Mouse (Mus musculus) frontal cortex, postnatal 10 days (tissue): ENCODE data around the gene Ramp1.

Source experiments
- DNase-seq, 2 experiments: peaks; one replicate each; pipeline ENCODE4 v3.0.0; 2022; ENCODE audit warnings: low spot score in 2 of 2, mixed read lengths in 1 of 2

Gene Ramp1

DNA sequence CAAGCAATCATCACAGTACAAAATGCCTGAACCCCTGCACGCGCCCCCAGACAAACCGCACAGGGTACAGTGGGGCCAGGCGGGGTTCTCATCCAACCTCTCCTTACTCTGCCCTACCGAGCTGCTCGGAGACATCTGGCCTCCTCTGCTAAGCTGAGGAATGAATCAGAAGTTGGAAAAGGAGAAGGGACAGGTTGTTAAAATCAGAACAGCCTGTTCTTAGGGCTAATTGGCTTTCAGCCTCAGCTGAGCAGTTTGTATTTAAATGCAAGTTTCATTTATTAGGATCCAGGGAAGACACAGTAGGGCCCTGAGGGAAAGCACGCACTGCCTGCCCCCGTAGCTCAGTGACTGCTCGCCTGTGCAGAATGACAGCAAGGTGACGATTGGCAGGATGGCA is 20.2 kb downstream of the Ramp1 start:
- DNase-seq: no peak

- DNase-seq: no peak
Measured at GRCm38 (mm10) chr1:91201122-91201521, 21.5 kb downstream of the Ramp1 start.

DNA sequence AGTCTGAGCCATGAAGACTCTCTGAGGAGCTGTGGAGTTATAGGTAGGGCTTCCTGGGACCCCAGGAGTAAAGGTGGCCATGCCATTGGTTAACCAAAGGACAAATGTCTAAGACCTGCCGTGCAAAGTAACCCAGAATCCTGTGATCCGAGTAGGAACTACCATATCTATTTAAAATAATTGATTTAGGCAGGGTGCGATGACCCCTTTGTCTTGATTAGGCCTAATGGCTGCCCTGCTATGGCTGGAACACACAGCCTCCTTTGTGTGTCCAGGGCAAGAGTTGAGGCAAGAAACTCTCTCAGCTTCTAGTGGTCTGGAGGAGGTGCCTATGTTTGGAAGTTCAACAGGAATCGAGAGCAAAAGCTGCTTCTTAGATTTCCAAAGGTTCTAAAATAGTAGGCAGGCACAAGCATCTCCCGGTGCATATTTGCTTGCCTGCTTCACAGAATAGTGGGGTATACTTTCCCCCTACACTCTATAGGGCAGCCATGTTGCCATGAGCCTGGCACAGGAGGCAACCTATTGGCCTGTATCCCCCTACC is 24.7 kb downstream of the Ramp1 start:
- no peak for DNase-seq

DNA sequence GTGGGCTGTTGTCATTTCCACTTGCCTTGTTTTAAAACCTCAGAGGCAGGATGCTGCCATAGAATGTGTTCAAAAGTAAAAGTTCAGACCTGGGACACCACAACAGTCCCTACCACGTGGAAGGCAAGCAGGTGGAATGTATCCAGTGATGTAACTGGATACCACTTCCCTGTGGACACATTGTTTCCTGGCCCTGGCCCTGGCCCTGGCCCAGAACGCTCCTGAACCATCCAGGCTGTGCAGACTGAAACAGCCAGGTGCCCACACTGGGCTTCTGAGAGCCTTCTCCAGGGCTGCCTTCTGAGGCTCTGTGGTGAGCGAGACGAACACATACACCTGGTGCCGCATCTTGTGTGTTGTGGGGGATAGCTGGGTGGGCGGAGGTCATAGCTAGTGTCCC is 26.0 kb downstream of the Ramp1 start:
- DNase-seq: no peak

DNA sequence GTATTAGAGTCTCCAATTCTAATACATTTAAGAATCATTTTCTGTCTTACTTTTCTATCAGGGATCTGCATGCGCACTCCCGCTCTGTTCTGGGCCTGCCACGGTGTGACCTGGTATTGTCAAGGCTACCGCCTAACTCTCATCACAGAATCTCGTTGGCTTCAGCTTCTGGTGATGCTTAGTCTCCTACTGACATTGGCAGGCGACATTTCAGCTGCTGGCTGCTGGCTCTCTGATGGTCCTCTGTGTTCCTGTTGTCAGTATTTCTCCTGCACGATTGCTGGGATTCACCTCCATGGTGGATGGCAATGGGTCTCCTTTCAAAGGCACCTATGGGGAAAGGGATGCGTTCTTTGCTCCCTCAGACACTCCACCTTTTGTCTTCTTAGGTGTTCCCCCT is 26.7 kb downstream of the Ramp1 start:
- DNase-seq: no peak

- DNase-seq: no peak
Measured at GRCm38 (mm10) chr1:91206873-91207272, 27.3 kb downstream of the Ramp1 start.

DNA sequence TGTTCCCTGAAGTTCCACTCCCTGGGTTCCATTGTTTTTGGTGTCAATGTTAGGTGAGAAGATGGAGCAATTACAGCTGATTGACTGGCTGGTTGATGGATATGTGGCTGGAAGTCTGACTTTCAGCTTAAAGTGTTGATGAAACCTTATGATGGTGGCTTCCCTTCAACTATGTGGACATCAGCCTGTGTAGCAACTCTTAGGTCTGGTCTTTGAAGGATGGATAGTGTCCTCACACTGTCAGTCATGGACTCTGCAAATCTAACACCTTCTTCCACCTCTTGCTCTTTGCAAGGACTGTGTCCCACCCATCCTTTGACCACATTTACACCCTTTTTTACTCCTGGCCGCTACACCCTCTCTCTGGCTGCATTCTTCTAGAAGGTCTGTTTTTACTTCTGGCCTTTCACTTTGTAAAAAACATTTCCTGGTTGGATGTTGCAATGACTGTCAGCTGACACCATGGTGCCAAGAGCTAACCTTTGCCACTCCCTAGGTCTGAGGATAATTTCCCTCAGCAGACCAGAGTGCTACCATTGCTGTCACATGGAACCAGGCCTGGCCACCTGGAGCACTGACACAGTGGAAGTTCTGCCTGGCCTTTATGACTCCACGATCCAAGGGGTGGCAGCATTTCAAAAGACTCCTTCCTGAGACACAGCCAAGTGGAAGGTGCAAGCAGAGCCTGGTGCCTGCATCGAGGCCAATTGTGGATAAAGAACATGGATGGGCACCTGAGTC is 27.9 kb downstream of the Ramp1 start:
- DNase-seq: no peak

- peak; percentile 54 to 74 for DNase-seq
Measured at GRCm38 (mm10) chr1:91209343-91209742, 29.7 kb downstream of the Ramp1 start.

GRCm38 (mm10) chr1:91209785-91210184 is 30.2 kb downstream of the Ramp1 start:
- DNase-seq: peak; percentile 86 to 89

DNA sequence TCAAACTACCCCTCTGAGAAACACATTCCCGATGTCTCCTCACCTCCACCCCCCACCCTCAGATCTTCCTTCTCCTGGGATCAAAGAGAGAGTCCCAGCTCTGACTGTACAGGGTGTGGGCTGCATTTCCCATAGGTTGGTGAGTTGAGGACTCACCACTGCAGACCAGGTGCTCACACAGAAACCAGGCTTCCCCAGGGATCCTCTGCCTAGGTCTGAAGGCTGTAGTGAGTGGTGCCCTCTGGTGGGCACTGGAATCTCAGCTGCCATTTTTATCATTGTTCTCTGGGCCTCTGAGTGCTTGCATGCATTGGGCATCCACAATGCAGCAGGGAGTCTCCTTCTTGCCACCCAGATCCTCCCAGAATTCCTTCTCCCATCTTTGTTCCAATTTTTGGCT is 31.5 kb downstream of the Ramp1 start:
- DNase-seq: peak in 1 of 2 experiments; percentile 60

GRCm38 (mm10) chr1:91211591-91212008 is 32.0 kb downstream of the Ramp1 start:
- no peak for DNase-seq

DNA sequence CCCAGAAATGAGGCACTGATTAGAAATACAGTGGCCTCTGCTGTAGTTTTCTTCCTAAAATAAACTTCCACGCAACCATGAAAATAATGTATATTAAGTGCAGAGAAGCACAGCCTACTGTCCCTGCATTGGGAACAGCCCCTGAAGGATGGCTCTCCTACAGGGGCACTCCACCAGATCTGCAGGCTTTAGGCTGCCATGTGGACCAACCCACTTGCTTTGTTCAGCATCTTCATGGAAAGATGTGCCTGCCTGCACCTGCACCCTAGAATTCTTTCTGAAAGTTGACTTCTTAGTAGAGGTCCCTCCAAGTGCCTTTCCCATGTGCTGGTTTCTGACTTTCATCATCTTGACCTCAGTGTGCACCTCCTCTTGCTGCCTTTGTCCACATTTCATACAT is 35.6 kb downstream of the Ramp1 start:
- DNase-seq: no peak

DNA sequence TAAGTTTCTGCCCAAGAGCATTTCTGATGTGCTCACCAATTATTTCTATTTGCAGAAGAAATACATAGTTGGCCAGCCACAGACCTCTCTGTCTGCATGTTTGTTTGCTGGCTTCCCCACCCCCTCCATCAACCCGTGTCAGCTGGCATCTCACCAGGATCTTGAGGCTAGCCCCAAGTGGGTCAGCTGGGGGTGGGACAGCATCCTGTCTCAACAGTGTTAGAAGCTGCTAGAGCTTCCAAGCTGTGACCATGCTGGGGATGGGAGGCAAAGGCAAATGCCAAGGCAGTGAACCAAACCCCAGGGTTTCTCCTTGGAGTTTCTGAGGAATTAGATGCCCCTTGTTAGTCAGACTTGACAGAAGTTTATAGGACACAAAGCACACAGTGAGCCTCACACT is 36.4 kb downstream of the Ramp1 start:
- no peak for DNase-seq

DNA sequence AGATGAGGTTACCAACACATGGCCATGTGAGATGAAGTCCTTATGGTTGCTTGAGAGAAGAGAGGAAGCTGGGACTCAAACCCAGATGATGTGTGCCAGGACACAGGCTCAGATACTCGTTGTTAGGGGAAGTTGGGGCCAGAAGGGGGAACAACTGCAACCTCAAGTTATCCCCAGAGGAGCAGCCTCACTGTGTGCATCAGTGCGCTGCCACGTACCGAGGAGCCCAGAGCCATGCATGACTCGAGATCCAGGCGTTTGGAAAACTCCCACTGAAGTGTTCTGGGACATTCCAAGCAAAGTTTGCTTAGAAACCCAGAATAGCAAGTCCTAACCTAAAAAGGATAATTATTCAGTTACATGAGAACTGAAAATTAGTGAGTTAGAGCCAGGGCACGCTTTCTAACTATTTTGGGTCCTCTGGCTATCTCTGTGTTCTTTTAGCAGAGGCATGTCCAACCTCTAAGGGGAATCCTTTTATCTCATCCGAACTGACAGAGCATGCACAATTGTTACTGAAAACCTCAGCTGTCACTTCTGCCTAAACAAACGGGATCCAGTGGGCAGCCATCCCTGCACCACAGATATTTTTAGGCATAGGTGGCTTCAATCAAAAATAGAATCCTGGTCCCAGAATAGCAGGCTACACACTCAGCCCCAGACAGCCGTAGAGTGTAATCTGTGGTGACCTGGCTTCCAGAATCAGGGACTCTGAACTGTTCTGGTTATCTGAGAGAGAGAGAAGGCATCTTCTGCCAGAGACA is 37.1 kb downstream of the Ramp1 start:
- DNase-seq: no peak

- no peak for DNase-seq
Measured at GRCm38 (mm10) chr1:91219641-91220321, 40.2 kb downstream of the Ramp1 start.

DNA sequence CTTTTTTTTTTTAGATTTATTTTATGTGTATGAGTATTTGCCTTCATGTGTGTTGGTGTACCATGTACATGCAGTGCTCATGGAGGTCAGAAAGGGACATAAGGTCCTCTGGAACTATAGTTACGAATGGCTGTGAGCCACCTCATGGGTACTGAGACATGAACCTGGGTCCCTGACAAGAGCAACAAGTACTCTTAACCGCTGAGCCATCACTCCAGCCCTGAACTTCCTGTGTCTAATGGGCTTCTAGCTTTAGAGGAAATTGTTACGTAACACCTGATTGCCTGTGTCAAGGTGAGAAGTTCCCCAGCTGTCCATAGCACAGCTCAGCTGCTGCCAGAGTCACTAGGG is 40.7 kb downstream of the Ramp1 start:
- DNase-seq: no peak

GRCm38 (mm10) chr1:91226562-91226961 is 46.9 kb downstream of the Ramp1 start:
- no peak for DNase-seq

DNA sequence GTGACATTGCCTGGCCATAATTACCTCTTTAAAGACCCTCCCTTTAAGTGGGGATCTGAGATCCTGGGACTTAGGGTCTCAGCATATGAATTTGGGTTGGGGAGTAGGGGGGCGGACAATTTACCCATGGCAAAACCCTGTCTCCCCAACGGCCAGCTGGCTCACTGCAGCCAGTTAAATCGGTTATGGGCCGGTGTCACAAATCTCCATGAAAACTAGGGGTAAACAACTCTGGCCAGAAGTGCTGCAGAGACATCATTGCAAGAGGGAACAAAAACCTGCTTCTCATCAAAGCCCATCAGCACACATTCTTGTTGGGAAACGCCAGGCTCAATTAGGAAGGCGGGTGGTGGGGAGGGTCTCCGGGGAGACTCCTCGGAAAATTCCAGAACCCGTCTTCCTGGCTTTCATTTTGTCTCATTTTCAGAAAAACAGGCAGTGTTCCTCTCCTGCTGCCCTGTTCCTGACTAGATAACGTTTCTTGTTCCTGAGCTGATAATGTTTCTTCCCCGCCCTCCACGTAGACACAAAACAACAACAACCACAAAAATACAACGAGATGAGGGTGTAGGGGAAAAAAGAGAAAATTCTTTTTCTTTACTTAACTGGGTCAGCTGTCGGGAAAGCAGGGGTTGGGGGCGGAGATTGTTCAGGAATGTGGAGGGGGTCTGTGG is 47.9 kb downstream of the Ramp1 start:
- DNase-seq: no peak

DNA sequence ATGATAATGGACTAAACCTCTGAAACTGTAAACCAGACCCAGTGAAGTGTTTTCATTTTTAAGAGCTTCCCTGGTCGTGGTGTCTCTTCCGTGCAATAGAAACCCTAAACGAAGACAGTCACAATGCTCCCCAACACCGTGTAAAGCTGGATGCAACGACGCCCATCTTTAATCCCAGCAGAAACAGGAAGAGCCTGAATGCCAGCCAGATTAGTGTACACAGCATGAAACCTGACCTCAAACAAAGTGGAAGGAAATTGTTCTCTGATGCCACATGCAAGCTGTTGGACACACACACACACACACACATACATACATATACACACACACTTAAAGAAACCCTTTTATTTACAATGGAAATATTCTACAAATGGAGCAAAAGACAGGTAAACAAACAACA is 51.5 kb downstream of the Ramp1 start:
- DNase-seq: no peak

DNA sequence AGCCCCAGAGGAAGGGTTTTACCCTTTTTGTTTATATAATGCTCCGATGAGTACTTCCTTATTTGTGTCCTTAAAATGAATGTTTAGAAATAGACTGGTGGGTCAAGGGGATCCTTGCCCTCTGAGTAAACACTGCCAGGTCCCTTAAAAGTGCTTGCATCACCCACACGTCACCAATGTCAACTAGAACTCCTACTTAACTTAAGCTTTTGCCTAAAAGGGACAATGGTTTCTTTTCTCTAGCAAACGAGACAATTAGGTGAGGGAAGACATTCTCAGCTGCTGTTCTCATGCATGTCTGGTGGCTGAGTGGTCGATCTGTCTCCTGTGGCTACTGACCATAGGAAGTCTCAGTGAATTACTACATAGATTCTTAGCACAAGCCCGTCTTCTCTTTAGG is 52.3 kb downstream of the Ramp1 start:
- DNase-seq: no peak

DNA sequence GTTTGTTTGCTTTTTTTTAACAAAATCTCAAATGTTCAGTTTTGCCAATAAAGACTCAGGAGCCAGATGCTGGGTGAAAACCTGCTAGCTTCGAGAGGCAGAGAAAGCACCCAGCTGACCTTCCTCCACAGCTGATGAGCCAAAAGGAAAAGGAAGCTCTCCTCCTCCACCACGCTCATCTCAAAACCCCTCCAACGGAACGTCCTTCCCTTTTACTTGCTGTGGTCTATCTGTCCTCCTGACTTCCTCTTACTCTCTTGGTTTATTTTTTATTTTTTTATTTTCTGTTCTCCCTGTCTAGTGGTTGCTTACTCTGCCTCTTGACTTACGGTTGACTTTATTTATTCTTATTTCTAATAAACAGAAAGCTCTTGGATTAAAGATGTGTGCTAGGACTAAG is 55.8 kb downstream of the Ramp1 start:
- no peak for DNase-seq

DNA sequence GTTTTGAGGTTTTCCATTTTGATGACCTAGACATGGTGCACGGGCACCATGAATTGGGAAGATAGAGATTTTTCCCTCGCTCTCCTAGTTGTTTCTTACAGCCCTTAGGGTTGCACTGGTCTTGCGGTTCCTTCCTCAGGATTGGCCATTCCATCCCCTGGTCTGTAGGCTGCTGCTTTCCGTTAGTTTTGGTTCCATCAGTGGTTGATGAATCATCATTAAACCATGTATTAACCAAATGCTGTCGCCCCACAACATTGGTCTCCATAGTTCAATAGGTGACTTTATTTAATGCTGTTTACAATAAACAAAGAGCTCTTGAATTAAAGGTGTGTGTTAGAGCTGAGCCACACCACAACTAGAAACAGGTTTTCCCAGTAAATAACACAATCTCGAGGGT is 58.1 kb downstream of the Ramp1 start:
- DNase-seq: no peak
